Mouse (Mus musculus): ENCODE data around the gene Lpxn. TPM values are rescaled to one million over a fixed set of nuclear protein-coding genes. Genes with fewer than 3 reads are reported as not detected.

Gene Lpxn
- 0.75 and 1.6 TPM in 2 replicates for polyA plus RNA-seq (2014; fragmentation: Nextera tagmentation; extraction: Ambion mirVana)

DNA sequence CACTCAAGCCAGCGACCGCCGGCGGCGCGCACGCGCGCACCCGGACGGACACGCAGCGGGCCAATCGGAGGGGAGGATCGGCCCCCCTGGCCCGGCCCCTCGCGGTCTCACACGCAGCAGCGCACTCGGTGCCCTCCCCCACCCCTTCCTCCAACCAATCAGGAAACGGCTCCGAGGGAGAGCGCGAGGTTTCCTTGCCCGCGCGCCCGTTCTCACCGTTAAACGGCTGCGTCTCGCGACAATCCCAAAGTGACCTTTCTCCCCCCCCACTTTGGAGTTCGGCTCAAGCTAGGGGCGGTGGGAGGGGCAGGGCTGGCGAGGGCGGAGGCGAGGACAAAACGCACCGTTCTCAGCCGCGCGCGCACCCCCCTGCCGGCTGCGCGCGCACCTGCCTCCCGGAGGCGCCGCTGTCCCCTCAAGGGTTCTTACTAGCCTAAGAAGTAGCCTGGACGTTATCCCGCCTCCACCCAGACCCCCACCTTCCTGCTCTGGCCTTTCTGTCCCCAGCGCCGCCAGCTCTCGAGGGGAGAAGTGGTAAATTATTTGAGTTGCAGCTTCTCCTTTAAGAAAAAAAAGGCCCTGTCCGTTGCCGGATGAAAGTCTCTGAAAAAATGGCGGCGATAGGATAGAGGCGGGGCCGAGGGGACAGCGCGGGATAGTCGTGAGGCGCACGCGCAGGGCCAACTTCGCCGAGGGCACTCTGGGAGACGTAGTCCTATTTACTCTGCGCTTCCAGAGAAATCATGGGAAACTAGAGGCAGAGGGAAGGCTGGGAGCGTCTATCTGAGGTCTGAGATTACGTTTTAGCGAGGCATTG is at the start of gene Lpxn, which contains the start of gene Zfp91:
Gene Lpxn (plus strand): TSS at position 683 of the 817 bp plus-strand sequence.
Gene Zfp91 (minus strand): TSS at position 616 of the 817 bp plus-strand sequence.
- Histone ChIP-seq H3K36me3 (ENCODE audit: control insufficient read depth, insufficient read depth, low read length) (no peaks in the 10 kb centered on the region), H3K27ac (ENCODE audit: low read depth, low read length) (peak within 1 kb of the TSS; percentile 99), H3K4me3 (ENCODE audit: low read depth, low read length) (peak within 1 kb of the TSS; percentile 88), H3K9me3 (ENCODE audit: control insufficient read depth, low read length) (no peaks in the 10 kb centered on the region), H3K27me3 (ENCODE audit: control insufficient read depth, insufficient read depth, low read length) (no peaks in the 10 kb centered on the region), H3K9ac (replicated peaks; ENCODE audit: low read depth, low read length) (peak within 1 kb of the TSS; percentile 96), H3K4me2 (ENCODE audit: low read depth, low read length) (peak within 1 kb of the TSS; percentile 73), H3K4me1 (ENCODE audit: control insufficient read depth, insufficient read depth, low read length) (peaks cover 10% of the 10 kb centered on the region; the same call in 1 of the 2 replicates)
- peak; percentile 96 for ATAC-seq (ENCODE audit: low read depth)
- WGBS: under 1% methylated on average over 59 of the region's 76 CpGs

DNA sequence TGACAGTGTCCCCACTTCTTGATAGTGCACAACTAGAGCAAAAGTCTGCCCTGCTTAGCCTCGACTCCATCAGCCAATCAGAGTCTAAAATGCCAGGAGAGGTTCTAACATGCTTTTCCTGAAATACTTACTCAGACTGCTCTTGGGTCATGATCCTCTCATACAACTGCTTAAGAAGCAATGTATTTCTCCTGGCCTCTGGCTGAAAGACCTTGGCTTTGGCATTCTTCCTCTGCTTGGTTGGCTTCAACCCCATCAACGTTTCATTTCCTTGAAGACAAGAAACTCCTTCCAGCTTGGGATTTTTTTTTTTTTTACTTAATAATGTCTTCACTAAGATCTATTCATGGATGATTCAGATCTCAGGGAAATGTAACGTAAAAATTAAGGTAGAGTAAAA is 39.7 kb upstream of the Lpxn start:
- Histone ChIP-seq H3K27ac (ENCODE audit: low read depth, low read length) (no peak overlapping the region), H3K4me2 (ENCODE audit: low read depth, low read length) (no peak overlapping the region), H3K36me3 (ENCODE audit: control insufficient read depth, insufficient read depth, low read length) (no peaks in the 10 kb centered on the region), H3K4me3 (ENCODE audit: low read depth, low read length) (no peak overlapping the region), H3K9me3 (ENCODE audit: control insufficient read depth, low read length) (no peaks in the 10 kb centered on the region), H3K27me3 (ENCODE audit: control insufficient read depth, insufficient read depth, low read length) (no peaks in the 10 kb centered on the region), H3K4me1 (ENCODE audit: control insufficient read depth, insufficient read depth, low read length) (no peaks in the 10 kb centered on the region), H3K9ac (replicated peaks; ENCODE audit: low read depth, low read length) (no peak overlapping the region)
- WGBS: 74% methylated on average over 3 of the region's 3 CpGs
- ATAC-seq (ENCODE audit: low read depth): no peak

DNA sequence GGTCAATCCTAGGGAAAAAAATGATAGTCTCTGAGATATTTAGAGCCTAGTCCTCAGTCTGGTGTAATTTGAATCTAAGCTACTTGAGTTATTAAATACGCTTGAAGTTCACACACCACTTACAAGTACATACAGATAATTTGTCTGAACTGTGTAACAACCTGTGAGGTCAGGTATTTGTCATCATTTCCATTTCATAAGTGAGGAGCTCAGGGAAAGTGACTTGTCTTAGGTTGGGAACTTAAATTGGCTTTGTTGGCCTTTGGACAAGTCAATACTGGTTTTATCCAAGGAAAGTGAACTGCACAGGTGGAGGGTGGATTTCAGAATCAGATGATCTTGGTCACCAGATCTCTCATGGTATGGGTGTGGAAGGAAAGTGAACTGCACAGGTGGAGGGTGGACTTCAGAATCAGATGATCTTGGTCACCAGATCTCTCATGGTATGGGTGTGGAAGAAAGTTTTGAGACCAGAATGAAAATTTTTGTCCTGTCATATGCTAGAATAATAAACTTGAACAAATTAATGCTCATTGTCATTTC is 37.0 kb upstream of the Lpxn start:
- no peak overlapping the region for H3K9ac ChIP-seq (replicated peaks; ENCODE audit: low read depth, low read length)
- no peak overlapping the region for H3K4me2 ChIP-seq (ENCODE audit: low read depth, low read length)
- no peak overlapping the region for H3K4me3 ChIP-seq (ENCODE audit: low read depth, low read length)
- no peak overlapping the region for H3K27ac ChIP-seq (ENCODE audit: low read depth, low read length)
- WGBS: 95% methylated on average over 1 of the region's 1 CpGs
- no peak for ATAC-seq (ENCODE audit: low read depth)
- 0 out of 2 replicates have a peak, but pooled peaks cover 8% of the 10 kb centered on the region for H3K36me3 ChIP-seq (ENCODE audit: control insufficient read depth, insufficient read depth, low read length)
- H3K27me3 ChIP-seq (ENCODE audit: control insufficient read depth, insufficient read depth, low read length): no peaks in the 10 kb centered on the region
- no peaks in the 10 kb centered on the region for H3K4me1 ChIP-seq (ENCODE audit: control insufficient read depth, insufficient read depth, low read length)
- no peaks in the 10 kb centered on the region for H3K9me3 ChIP-seq (ENCODE audit: control insufficient read depth, low read length)

GRCm38 (mm10) chr19:12759656-12760055 is 36.3 kb upstream of the Lpxn start:
- Histone ChIP-seq H3K27me3 (ENCODE audit: control insufficient read depth, insufficient read depth, low read length) (no peaks in the 10 kb centered on the region), H3K4me2 (ENCODE audit: low read depth, low read length) (no peak overlapping the region), H3K9me3 (ENCODE audit: control insufficient read depth, low read length) (no peaks in the 10 kb centered on the region), H3K9ac (replicated peaks; ENCODE audit: low read depth, low read length) (no peak overlapping the region), H3K4me3 (ENCODE audit: low read depth, low read length) (no peak overlapping the region), H3K36me3 (ENCODE audit: control insufficient read depth, insufficient read depth, low read length) (0 out of 2 replicates have a peak, but pooled peaks cover 9% of the 10 kb centered on the region), H3K4me1 (ENCODE audit: control insufficient read depth, insufficient read depth, low read length) (no peaks in the 10 kb centered on the region), H3K27ac (ENCODE audit: low read depth, low read length) (no peak overlapping the region)
- ATAC-seq (ENCODE audit: low read depth): 0 out of 2 replicates have a peak, but pooled peaks have one; percentile 34
- 73% methylated on average over 2 of the region's 2 CpGs for WGBS

DNA sequence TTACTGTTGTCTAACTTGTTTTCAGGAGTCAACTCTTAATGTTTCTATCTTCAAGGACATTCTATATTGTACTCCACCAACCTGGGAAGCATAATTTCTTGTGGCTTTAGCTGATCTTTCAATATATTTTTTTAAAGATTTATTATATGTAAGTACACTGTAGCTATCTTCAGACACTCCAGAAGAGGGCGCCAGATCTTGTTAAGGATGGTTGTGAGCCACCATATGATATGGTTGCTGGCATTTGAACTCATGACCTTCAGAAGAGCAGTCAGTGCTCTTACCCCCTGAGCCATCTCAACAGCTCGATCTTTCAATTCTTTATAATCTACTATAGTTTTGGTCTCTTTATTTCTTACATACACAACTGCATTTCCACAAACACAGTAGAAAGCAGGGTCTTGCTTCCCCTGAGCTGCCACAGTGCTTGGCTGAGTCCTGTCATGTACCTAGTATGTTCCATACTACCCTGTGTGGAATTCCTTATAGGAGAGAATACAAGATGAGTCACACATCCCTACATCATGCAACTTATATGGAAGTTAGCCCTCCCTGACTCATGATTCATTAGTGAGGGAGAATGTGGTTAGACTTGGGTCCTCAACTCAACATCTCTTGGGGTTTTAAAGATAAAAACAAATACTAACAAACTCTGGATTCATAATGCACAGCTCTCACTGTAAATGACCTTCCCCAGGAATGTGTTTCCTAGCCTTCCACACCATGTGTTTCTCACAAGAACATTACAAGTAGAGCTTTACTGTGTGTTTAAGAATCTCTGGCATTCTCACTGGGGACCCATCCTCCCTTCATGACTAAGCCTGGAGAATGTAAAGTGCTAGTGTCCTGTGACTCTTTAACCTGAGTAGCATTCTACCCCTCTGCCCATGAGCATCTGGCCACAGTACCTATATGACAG is 33.5 kb upstream of the Lpxn start:
- ATAC-seq (ENCODE audit: low read depth): peak; percentile 29; the same call in 1 of the 2 replicates
- Histone ChIP-seq H3K4me1 (ENCODE audit: control insufficient read depth, insufficient read depth, low read length) (no peaks in the 10 kb centered on the region), H3K9ac (replicated peaks; ENCODE audit: low read depth, low read length) (no peak overlapping the region), H3K36me3 (ENCODE audit: control insufficient read depth, insufficient read depth, low read length) (0 out of 2 replicates have a peak, but pooled peaks cover 13% of the 10 kb centered on the region), H3K27ac (ENCODE audit: low read depth, low read length) (no peak overlapping the region), H3K9me3 (ENCODE audit: control insufficient read depth, low read length) (no peaks in the 10 kb centered on the region), H3K4me3 (ENCODE audit: low read depth, low read length) (no peak overlapping the region), H3K4me2 (ENCODE audit: low read depth, low read length) (no peak overlapping the region), H3K27me3 (ENCODE audit: control insufficient read depth, insufficient read depth, low read length) (no peaks in the 10 kb centered on the region)
- 57% methylated on average over 2 of the region's 2 CpGs for WGBS

DNA sequence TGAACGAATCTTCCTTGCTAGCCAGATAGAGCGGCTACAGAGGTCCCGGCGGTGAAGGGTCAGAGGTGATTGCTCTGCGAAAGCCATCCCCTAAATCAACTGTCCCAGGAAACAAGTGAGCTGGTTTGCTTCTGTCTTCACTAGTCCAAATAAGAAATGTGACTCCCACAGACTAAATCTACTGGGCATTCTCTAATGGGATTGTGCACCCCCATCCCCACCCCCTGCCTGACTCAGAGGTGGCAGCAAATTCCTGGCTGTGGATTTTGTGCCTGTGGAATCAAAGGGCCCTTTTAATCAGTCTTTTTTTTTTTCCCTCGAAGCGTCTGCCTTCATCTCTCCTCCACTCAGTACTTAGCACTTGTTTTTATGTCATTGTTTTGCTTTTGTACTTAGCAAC is 30.7 kb upstream of the Lpxn start, which contains the start of gene Cntf:
Gene Cntf (minus strand): TSS at position 325 of the 400 bp plus-strand sequence.
- no peak within 1 kb of the TSS for H3K27ac ChIP-seq (ENCODE audit: low read depth, low read length)
- H3K9ac ChIP-seq (replicated peaks; ENCODE audit: low read depth, low read length): no peak within 1 kb of the TSS
- 31% methylated on average over 7 of the region's 7 CpGs for WGBS
- H3K36me3 ChIP-seq (ENCODE audit: control insufficient read depth, insufficient read depth, low read length): peaks cover 35% of the 10 kb centered on the region
- no peaks in the 10 kb centered on the region for H3K9me3 ChIP-seq (ENCODE audit: control insufficient read depth, low read length)
- no peak within 1 kb of the TSS for H3K4me3 ChIP-seq (ENCODE audit: low read depth, low read length)
- H3K27me3 ChIP-seq (ENCODE audit: control insufficient read depth, insufficient read depth, low read length): no peaks in the 10 kb centered on the region
- no peaks in the 10 kb centered on the region for H3K4me1 ChIP-seq (ENCODE audit: control insufficient read depth, insufficient read depth, low read length)
- H3K4me2 ChIP-seq (ENCODE audit: low read depth, low read length): no peak within 1 kb of the TSS
- ATAC-seq (ENCODE audit: low read depth): no peak

- WGBS: 92% methylated on average over 5 of the region's 5 CpGs
Observed at GRCm38 (mm10) chr19:12770888-12771287, 25.1 kb upstream of the Lpxn start.

DNA sequence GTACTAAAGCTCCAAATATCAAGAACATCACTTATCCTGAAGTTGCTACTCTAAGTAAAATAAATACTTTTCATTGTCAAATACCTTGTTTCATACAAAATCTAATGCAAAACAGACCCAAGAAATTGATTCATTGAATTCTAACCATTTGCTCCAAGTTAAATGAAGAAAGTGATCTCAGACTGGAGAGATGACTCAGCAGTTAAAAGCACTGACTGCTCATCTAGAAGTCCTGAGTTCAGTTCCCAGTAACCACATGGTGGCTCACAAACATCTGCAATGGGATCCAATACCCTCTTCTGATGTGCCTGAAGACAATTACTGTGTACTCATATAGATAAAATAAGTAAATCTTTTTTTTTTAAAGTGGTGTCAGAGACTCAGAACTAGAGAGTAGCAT is 15.6 kb upstream of the Lpxn start:
- no peaks in the 10 kb centered on the region for H3K4me1 ChIP-seq (ENCODE audit: control insufficient read depth, insufficient read depth, low read length)
- H3K9me3 ChIP-seq (ENCODE audit: control insufficient read depth, low read length): no peaks in the 10 kb centered on the region
- H3K4me3 ChIP-seq (ENCODE audit: low read depth, low read length): no peak overlapping the region
- no peak for ATAC-seq (ENCODE audit: low read depth)
- H3K27me3 ChIP-seq (ENCODE audit: control insufficient read depth, insufficient read depth, low read length): no peaks in the 10 kb centered on the region
- H3K9ac ChIP-seq (replicated peaks; ENCODE audit: low read depth, low read length): no peak overlapping the region
- H3K36me3 ChIP-seq (ENCODE audit: control insufficient read depth, insufficient read depth, low read length): peaks cover 16% of the 10 kb centered on the region
- no peak overlapping the region for H3K27ac ChIP-seq (ENCODE audit: low read depth, low read length)
- no peak overlapping the region for H3K4me2 ChIP-seq (ENCODE audit: low read depth, low read length)

More at GRCm38 (mm10) chr19:12770888-12771287, 25.1 kb upstream of the Lpxn start:
- no peak overlapping the region for H3K27ac ChIP-seq (ENCODE audit: low read depth, low read length)
- H3K27me3 ChIP-seq (ENCODE audit: control insufficient read depth, insufficient read depth, low read length): no peaks in the 10 kb centered on the region
- H3K4me3 ChIP-seq (ENCODE audit: low read depth, low read length): no peak overlapping the region
- no peak overlapping the region for H3K9ac ChIP-seq (replicated peaks; ENCODE audit: low read depth, low read length)
- no peak for ATAC-seq (ENCODE audit: low read depth)
- no peaks in the 10 kb centered on the region for H3K4me1 ChIP-seq (ENCODE audit: control insufficient read depth, insufficient read depth, low read length)
- no peaks in the 10 kb centered on the region for H3K9me3 ChIP-seq (ENCODE audit: control insufficient read depth, low read length)
- H3K4me2 ChIP-seq (ENCODE audit: low read depth, low read length): no peak overlapping the region
- peaks cover 36% of the 10 kb centered on the region for H3K36me3 ChIP-seq (ENCODE audit: control insufficient read depth, insufficient read depth, low read length)

Data from neural tube, embryonic 14.5 days (tissue).